Mouse (Mus musculus) spleen, adult 12 weeks (tissue): ENCODE data around the gene Flt1.

Experiments
- DNase-seq: peaks from one replicate; pipeline ENCODE4 v3.0.0; 2022; ENCODE audit warnings: low spot score

Gene Flt1

DNA sequence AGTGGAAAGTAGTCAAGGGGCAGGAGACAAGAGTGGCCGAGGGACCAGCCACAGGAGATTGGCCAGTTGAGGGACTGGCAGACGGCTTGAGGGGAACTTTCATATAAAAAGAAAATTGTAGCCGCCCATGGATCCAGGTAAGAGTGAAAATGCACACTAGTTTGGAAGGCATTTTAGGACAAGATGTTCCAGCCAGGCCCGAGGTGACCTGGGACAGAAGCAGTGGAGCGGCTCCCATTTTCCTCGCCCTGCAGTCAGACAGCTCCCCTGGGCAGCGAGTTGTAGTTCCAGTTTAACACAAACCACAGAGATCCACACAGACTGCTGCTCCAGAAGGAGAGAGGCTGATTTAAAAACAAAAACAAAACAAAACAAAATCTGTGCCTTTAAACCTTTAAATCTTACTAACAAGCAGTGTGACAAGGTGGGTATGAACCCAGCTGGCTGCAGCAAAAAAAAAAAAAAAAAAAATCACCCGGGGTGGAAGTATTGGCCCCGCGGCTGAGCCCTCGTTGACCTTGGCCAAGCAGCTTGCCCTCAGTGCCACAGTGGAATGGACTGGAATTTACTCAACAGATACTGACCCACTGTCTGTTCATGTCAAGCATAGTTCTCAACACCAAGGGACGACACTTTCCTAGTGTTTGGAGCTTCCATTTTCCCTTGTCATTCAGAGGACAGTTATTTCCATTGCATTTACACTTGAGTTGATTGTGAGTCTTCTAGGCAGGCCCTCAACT, 176.6 kb downstream of the Flt1 start:
- no peak for DNase-seq

DNA sequence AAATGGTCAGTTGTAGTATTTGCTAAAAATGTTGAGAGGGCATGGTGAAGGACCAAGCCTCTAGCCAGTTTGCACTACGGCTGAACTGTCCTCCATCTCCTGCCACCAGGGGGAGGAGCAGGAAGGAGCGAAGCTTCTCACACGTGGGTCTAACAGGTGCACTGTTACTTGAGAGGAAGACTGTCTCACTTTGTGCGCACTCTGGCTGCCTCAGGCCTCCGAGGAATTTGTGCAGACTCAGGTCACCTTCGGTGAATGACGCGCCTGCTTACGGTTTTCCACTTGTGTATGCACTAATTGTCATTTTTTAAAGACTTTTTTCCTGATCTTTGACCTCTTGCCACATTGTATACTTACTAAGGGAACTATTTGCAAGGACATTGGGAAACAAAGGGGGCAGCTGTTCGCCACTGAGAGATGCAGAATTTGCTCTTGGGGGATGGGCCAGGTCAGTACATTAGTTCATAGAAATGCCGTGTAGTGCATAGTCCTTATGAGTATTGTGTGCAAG, 180.0 kb downstream of the Flt1 start:
- no peak for DNase-seq

DNA sequence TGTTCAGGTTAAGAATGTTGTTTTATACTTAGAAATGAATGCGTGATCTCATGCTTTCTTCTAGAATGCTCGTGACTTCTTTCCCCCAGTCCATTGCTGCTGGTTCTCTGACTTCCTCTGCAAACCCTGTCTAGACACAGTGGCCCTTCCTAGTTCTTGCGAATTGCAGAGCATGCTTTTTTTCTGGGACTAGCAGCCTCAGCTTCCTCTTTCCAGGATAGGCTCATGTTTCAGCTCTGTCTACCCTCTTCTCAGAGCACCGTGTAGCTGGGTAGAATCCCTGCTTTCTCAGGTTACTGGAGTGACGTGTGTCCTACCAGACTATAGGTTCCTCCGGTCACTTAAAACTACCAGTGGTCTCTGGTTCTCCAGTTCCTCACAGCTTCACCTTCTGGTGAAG, 183.5 kb downstream of the Flt1 start:
- no peak for DNase-seq

DNA sequence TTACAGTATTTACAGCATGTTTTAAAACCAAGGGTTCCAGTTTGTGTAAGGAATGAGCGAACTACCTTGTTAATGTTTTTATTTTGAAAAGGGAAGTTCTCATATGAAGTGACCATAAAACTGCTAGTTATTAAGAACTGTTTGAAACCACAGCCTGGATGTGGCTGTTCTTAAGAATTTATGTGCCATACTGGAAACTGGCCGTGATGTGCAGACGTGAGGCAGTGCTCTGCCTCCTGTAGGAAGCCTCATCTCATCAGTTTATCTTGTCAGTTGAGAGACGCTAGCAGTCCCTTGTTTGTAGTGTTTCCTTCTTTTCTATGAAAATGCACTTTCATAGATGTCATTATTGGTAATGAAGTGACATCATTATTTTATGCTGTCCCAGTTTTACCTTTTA, 186.0 kb downstream of the Flt1 start:
- DNase-seq = no peak

DNA sequence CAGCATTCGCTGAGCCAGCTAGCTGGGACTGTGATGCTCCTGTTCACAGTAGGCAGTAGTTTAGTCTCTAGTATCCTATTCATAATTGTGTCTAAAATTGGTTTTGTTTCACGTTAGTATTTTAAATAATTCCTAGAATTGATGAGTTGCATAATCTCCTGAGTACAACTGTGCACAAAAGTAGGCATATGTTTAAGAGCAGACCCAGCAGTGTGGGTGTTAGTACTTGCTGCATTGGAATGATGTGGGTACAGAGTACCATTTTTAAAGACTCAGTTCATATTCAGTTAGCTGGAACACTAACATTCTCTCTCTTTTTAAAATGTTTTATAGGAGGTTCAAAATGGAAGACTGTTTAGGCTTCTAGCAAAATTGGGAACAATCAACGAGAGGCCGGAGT, 186.4 kb downstream of the Flt1 start:
- DNase-seq = no peak

DNA sequence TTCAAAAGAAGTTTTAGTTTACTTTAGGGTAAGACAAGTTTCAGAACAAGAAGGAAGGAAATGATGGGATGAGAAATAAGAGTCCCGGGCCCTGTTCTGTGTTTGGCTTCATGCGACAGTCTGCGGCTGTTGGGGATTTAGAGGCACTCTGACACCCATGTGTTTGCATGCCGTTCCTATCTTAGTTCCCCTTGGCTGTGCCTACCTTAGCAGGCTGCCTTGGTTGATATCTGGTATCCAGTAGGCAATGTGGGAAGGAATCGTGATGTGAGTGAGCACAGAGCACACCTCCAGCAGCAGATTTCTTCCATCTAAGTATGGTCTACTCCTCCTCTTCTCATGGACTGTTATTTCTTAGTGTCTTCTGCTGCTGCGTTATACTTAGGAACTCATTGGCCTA, 193.8 kb downstream of the Flt1 start:
- DNase-seq = no peak

DNA sequence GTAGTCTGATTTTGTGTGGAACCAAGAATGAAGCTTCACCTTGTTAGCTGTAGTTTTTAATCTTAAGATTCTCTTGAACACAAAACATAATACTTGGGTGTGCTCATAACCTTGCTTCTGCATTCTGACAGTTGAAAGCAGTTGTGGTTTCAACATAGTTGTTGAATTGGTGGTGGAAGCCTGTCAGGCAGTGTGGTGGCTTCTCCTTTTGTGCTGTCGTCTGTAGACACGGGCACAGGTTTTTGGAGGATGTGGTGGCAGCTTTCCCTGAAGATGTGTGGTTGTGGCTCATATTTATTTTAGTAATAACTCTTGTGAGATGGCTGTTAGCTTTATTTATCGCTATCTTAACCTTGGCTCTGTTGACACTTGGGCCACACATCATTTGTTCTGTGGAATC, 198.0 kb downstream of the Flt1 start:
- DNase-seq = no peak

DNA sequence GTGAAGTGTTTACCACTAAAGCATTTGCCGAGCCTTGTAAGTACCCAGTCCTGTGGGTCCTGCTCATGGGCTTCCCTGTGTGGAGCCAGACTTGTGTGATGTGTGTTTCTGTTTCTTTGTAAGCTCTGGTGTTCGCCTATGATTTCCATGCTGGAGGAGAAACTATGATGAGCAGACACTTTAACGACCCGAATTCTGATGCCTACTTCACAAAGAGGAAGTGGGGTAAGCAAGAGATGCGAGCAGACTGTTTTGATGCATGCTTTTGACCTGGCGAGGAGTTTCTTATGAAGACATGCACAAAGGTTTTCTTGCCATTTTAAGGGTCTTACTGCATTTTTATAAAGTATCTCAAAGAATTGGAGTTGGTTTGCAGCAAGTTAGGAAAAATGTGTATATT, 198.8 kb downstream of the Flt1 start:
- DNase-seq = no peak
